Mouse (Mus musculus) ES-Bruce4 (cell line): Measurements from ENCODE around the gene Tnfsf8.

Source experiments
- CTCF ChIP-seq: IDR thresholded peaks from one replicate; pipeline ENCODE4 v1.8.1; 2011; ENCODE audit warnings: low read depth, low read length
- EP300 ChIP-seq: IDR thresholded peaks from 2 replicates; pipeline ENCODE4 v1.6.1; 2011; ENCODE audit warnings: low read depth, low read length; ENCODE audit not compliant: insufficient read depth
- POLR2A ChIP-seq: IDR thresholded peaks from one replicate; pipeline ENCODE4 v1.8.1; 2011; ENCODE audit warnings: low read length; ENCODE audit not compliant: insufficient read depth

- TF ChIP-seq POLR2A (no peak), EP300 (no peak), CTCF (no peak)
Observed at GRCm38 (mm10) chr4:63815668-63816067, 45.5 kb downstream of the Tnfsf8 start.
